Mouse (Mus musculus) heart, postnatal 25 days (tissue): ENCODE measurements around the gene Pdlim5. TPM values are rescaled to one million over a fixed set of nuclear protein-coding genes. Genes with fewer than 3 reads are reported as not detected.
"Not testable (repeated sequence)": the region's sequence is repeated elsewhere in the genome, so short reads cannot be mapped to it uniquely, and the experiment has no call there.

Experiments used
- DNase-seq: peaks from one replicate; pipeline ENCODE4 v3.0.0; 2022; ENCODE audit warnings: low spot score
- intact Hi-C: fragments of 180-260 bp; cut with DNase I; formaldehyde crosslinking; loops from one replicate; pipeline ENCODE4 v1.15.1; 2025
- total RNA-seq, 2 experiments: library from RNA; stranded (reverse); gene quantifications; 2 replicates each; pipeline ENCODE4 v1.2.3; 2021

Gene Pdlim5
- 100 to 1,000 TPM; 808 to 915 TPM for total RNA-seq

- DNase-seq, result peak; percentile 96
- intact Hi-C loops, result loop anchor here (1.0 to 2.0 kb wide), 2 partner anchors 48 to 101 kb away; no protein-coding TSS in a partner anchor
These were observed at the start of gene Pdlim5 for GRCm38 (mm10) chr3:142395520-142396193. Gene Pdlim5 (minus strand): TSS chr3:142395696.

DNA sequence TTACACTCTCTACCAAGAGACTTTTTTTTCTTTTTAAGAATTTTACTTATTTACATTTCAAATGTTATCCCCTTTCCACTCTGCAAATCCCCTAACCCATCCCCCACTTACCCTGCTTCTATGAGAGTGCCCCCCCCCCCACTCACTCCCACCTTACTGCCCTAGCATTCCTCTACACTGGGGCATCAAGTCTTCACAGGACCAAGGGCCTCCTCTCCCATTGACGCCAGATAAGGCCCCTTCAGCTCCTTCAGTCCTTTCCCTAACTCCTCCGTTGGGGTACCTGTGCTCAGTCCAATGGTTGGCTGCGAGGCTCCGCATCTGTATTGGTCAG is 48.2 kb upstream of the Pdlim5 start:
- intact Hi-C loops, result loop anchor here (1.0 kb wide), 2 partner anchors 48 to 148 kb away; partner anchors contain the start of gene Pdlim5
- DNase-seq, result no peak

DNA sequence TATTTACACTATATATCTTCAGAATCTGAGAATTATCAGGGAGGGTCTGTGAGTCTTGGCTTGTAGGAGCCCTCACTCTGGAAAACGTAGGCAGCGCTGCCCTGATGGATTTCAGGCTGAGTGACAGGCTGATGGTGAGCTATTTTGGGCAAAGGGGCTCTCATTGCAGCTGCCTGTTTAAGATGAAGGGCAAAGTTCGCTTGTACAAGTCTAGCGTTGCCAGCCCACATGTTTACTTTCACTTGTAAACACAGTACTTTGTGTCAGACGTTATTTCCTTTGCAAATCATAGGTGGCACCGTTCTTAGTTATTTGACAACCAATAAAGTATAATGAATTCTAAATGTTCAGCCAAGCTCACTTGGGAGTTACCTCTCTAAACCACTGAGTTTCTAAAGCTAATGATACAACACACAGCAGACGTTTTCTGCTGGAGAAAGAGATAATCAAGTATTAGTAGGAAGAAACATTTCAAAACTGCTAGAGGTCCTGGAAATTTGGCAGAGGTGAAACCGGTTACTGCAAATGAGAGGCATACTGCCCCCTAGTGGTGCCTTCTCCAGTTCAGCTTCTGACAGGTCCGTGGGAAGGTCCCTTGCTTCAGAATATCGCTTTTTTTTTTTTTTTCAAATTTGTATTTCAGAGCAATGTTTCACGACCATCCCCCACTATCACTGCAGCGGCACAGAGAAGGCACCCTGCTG is 47.7 kb upstream of the Pdlim5 start:
- DNase-seq, result peak; percentile 69
- intact Hi-C loops, result loop anchor here (1.0 kb wide), 2 partner anchors 48 to 148 kb away; partner anchors contain the start of gene Pdlim5

- intact Hi-C loops, result no loop called here
These were observed 46.7 kb upstream of the Pdlim5 start for GRCm38 (mm10) chr3:142442161-142442560.

DNA sequence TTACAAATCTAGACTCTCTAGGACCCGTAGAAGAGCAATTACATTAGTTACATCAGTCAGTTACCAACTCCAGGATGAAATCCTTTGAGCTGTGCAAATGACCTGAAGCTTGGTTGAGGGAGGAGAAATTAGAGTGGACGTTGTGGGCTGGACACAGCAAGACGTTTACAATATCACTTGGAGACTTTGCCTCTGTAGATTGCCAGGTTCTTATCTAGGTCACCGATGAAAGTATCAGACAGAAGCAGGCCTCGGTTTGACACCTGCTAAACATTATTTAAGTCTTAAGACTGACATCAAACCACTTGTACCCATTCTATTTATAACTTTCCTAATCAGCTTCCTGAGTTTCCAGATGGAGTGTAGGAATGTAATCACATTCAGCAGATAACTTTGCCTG is 45.6 kb upstream of the Pdlim5 start:
- intact Hi-C loops, result no loop called here
- no peak for DNase-seq

More at GRCm38 (mm10) chr3:142442161-142442560, 46.7 kb upstream of the Pdlim5 start:
- DNase-seq, result no peak

DNA sequence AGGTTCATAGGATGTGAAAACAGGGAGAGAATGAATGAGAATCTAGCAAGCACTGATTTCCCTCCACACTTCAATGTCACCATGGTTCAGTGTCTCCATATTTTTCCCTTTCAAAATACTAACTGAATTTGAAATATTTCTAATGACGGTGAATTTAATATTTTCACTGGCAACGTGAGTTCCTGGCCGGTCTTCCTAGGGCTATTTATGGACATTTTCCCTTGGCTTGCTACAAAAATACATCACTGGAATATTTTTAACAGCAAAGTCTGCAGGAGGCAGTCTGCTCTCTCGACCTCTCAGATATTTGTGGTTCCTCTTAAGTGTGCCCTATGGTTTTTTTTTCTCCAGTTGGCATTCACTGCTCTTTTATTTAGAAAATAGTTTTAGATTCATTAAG is 44.7 kb upstream of the Pdlim5 start:
- intact Hi-C loops, result no loop called here
- no peak for DNase-seq

DNA sequence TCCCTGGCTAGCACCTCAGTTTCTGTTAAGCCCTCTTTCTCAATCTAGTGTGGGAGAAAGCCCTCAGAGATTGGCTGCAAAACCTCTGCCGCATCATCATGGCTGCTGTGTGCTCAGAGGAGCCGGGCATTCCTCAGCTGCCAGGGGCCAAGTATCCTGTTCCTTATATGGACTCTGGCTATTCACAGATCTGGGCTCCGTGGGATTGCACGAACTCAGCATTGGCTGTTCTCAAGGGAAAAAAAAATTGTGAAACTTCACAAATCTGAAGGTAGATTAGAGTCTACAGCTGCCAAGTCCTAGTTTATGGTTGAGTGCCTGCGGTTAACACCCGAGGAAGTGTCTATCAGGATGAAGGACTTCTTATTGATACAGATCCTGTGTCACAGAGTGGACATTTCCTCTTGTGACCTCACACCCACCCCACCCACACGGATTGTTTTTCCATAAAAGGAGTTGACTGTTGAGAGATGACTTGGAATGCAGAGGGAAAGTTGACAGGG is 44.1 kb upstream of the Pdlim5 start:
- DNase-seq, result peak; percentile 62
- intact Hi-C loops, result loop anchor here (2.0 kb wide), 1 partner anchor 17 kb away; no protein-coding TSS in a partner anchor

DNA sequence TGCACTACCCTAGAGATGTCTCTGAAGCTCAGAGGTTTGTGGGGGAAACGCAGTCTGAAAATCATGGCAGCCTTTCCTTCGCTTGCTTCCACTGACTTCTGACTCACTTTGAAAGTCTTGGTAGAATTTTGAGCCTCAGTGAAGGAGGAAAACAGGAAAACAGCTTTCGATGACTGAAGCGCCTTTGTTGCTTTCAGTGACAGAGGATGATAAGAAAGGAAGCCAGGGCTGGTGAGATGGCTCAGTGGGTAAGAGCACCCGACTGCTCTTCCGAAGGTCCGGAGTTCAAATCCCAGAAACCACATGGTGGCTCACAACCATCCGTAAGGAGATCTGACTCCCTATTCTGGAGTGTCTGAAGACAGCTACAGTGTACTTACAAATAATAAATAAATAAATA is 43.1 kb upstream of the Pdlim5 start:
- intact Hi-C loops, result loop anchor here (2.0 kb wide), 1 partner anchor 16 kb away; no protein-coding TSS in a partner anchor

GRCm38 (mm10) chr3:142436824-142437223 is 41.3 kb upstream of the Pdlim5 start:
- intact Hi-C loops, result no loop called here

More for the DNA sequence above, 43.1 kb upstream of the Pdlim5 start:
- not testable (repeated sequence) for DNase-seq

DNA sequence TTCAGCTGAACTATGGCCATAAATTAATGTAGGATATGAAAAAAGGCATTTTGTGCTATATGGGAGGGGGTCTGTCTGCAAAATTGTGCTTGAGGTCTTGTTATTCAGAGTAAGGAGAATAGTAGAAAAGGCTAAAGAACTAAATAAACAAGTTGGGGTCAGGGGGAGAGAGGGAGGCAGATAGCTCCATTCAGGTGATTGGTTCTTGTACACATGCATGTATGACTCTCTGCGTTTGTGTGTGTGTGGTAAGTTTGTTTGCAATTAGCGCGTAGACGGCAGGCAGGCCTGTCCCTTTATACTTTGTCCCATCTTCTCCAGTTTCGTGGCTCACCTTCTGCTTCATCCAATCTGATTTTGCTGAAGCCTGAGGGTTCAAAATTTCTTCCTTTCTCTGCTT is 40.7 kb upstream of the Pdlim5 start:
- no peak for DNase-seq
- intact Hi-C loops, result no loop called here

More at GRCm38 (mm10) chr3:142436824-142437223, 41.3 kb upstream of the Pdlim5 start:
- no peak for DNase-seq

DNA sequence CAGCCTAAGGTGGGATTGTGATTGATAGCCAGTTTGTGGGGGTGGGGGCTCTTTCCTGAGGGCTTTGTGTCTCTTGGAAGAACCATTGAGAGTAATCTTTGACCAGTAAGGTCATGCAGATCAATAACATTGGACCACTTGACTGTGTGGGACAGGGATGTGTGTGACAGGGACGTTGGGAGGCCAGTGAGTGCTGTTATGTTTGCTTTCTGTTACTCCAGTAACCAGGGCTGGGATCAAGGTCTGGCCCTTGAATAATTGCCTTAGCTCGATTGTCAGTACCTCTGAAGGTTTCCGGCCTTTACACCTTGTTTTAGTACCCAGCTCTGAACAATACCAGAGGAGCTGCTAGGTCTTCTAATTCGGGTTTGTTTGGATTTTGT is 39.3 kb upstream of the Pdlim5 start:
- intact Hi-C loops, result no loop called here
- DNase-seq, result no peak

GRCm38 (mm10) chr3:142434127-142434785 is 38.8 kb upstream of the Pdlim5 start:
- intact Hi-C loops, result no loop called here
- DNase-seq, result no peak

GRCm38 (mm10) chr3:142431481-142431880 is 36.0 kb upstream of the Pdlim5 start:
- DNase-seq, result no peak
- intact Hi-C loops, result no loop called here

- intact Hi-C loops, result no loop called here
- no peak for DNase-seq
These were observed 34.6 kb upstream of the Pdlim5 start for GRCm38 (mm10) chr3:142430048-142430447.

DNA sequence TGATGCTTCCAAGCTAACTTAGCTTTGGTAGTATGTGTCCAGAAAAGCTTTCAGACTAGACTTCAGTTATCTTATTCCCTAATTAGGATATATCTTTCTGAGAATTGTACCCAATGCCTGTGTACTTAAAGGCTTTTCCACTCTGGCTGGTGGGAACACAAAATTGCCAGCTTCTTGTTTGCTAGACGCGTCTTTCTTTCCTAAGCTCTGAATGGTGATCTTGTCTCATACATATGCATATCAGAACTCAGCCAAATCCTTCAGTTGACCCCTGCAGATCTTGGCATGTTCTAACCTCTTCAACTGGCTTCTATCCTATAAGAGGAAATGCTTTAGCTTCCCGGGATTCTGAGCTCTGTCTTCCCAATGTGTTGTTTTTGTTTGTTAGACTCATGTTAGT is 31.3 kb upstream of the Pdlim5 start:
- DNase-seq, result no peak

GRCm38 (mm10) chr3:142424134-142424533 is 28.6 kb upstream of the Pdlim5 start:
- intact Hi-C loops, result no loop called here
- DNase-seq, result no peak

More for the DNA sequence above, 31.3 kb upstream of the Pdlim5 start:
- intact Hi-C loops, result no loop called here

DNA sequence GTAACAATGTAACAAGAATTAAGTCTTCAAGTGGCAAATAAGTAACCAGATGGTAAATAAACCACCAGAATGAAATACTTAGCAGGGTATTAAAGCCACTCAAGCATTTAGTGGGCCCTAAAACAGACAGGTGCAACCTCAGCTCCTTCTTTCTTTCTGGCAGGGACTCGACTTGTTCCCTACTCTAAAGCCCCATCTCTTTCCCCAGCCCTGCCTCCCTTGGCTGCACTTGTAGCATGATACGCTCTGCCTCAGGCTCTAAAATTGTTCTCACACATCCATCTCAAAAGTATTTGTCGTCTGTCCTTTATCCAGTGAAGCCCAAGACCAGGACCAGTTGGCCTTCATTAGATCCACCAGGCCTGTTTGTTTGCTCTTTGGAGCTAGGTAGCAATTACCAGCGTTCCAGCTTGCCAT is 28.0 kb upstream of the Pdlim5 start:
- no peak for DNase-seq
- intact Hi-C loops, result loop anchor here (2.0 kb wide), 1 partner anchor 15 kb away; no protein-coding TSS in a partner anchor

DNA sequence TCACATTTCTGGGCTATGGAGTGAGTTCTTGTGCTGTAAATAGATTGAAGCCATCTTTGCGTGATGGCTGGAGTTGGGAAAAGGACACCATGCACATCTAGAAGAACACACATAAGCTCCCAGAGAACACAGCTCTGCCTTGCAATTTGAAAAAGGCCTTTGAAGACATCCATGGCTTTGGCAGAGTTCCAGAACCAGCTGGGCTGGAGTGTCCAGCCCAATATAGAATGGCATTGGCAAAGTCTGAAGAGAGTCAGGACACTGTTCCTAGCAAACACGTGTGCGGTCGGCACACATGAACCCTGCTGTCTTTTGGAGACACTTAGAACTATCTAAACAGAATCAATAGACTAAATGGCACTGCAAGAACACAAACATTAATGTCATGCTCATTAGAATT is 26.7 kb upstream of the Pdlim5 start:
- intact Hi-C loops, result loop anchor here (2.0 kb wide), 1 partner anchor 17 kb away; no protein-coding TSS in a partner anchor

DNA sequence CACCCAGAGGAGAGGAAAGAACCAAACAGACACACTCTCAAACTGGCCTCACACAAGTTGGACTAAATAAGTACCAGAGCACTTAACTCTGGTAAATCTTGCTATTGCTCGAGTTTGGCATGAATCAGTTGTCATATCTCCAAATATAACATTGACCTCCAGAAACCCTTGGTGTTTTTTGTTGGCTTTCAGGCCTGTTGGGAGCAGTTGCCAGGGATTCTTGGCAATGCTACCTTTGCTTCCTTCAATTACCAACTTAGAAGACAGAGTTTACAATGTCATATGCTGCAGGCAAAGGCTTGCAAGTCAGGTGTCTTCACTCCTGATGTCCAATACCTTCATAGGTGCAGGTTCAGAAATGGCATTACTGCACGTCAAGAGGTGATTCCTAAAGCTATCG is 26.0 kb upstream of the Pdlim5 start:
- no peak for DNase-seq
- intact Hi-C loops, result no loop called here

More for the DNA sequence above, 26.7 kb upstream of the Pdlim5 start:
- no peak for DNase-seq

DNA sequence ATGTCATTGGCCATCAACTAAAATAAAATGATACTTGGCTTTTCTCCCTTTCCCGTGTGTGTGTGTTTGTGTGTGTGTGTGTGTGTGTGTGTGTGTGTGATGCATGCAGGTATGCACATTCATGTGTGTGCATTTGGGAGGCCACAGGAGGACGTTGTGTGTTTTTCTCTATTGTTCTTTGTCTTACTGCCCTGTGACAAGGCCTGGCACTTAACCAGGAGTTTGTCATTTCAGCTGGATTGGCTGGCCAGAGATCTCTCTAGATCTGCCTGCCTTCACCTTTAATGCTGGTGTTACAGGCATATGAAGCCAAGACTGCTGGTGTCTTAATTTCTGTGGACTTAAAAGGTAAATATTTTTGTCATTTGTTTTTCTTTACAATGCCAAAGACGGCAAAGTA is 22.5 kb upstream of the Pdlim5 start:
- intact Hi-C loops, result no loop called here
- no peak for DNase-seq
